Mouse (Mus musculus) forebrain, postnatal 0 days (tissue): ENCODE data around the gene Slc17a5. TPM values are rescaled to one million over a fixed set of nuclear protein-coding genes. Genes with fewer than 3 reads are reported as not detected.
A peak's percentile ranks its signal among the peaks of the same experiment; 100 is the strongest.

Source experiments
- ATAC-seq: fragments of 200-750 bp; cut with Nextera tagmentation; 2 replicates; pipeline ENCODE4 v1.8.0; 2017; ENCODE audit warnings: mild to moderate bottlenecking, moderate library complexity
- DNase-seq: peaks from one replicate; pipeline ENCODE4 v3.0.0-alpha.2; 2015
- H3K27ac ChIP-seq: fragments of 300-500 bp; sonication (generic); 2 replicates; pipeline ENCODE4 v1.5.1; 2014; ENCODE audit warnings: low read depth, mild to moderate bottlenecking, antibody characterized with exemption, low read length, moderate library complexity, mixed read lengths
- H3K27me3 ChIP-seq: fragments of 300-500 bp; sonication (generic); 2 replicates; pipeline ENCODE4 v1.6.1; 2014; ENCODE audit warnings: mild to moderate bottlenecking, low read length, mixed read lengths; ENCODE audit not compliant: insufficient read depth
- H3K36me3 ChIP-seq: fragments of 300-500 bp; sonication (generic); 2 replicates; pipeline ENCODE4 v1.6.1; 2014; ENCODE audit warnings: mild to moderate bottlenecking, moderate library complexity; ENCODE audit not compliant: insufficient read depth
- H3K4me1 ChIP-seq: fragments of 300-500 bp; sonication (generic); 2 replicates; pipeline ENCODE4 v1.6.1; 2014; ENCODE audit warnings: antibody characterized with exemption; ENCODE audit not compliant: insufficient read depth
- H3K4me2 ChIP-seq: fragments of 300-500 bp; sonication (generic); 2 replicates; pipeline ENCODE4 v1.6.1; 2014; ENCODE audit warnings: low read depth, mild to moderate bottlenecking, moderate library complexity
- H3K4me3 ChIP-seq: fragments of 300-500 bp; sonication (generic); 2 replicates; pipeline ENCODE4 v1.5.1; 2014; ENCODE audit warnings: low read depth, low read length, mixed read lengths
- H3K9ac ChIP-seq: fragments of 300-500 bp; sonication (generic); 2 replicates; pipeline ENCODE4 v1.6.1; 2014; ENCODE audit warnings: mild to moderate bottlenecking
- H3K9me3 ChIP-seq: fragments of 300-500 bp; sonication (generic); 2 replicates; pipeline ENCODE4 v1.6.1; 2016; ENCODE audit warnings: low read length
- CTCF ChIP-seq: sonication (generic); IDR thresholded peaks from 2 replicates; pipeline ENCODE4 v1.5.1; 2016; ENCODE audit warnings: antibody characterized with exemption, control low read depth, low read depth
- WGBS: fragments of 180-500 bp; shearing (Covaris S2); extraction: QIAGEN DNeasy Blood & Tissue Kit; methylation state at CpG from one replicate; pipeline ENCODE4 v1.1.7; 2014; 5-methylcytosine and 5-hydroxymethylcytosine counted together
- polyA plus RNA-seq: library from polyadenylated mRNA; unstranded; fragments of >200 nt; fragmentation: Nextera tagmentation; extraction: Ambion mirVana; gene quantifications from 2 replicates; pipeline ENCODE4 v1.2.1, GENCODE M21; 2015
- total RNA-seq: library from RNA; depleted of rRNA; stranded (reverse); fragments of >200 nt; gene quantifications from 2 replicates; pipeline ENCODE4 v1.2.3, GENCODE M21; 2014

The Slc17a5 gene
- total and polyA plus RNA-seq, 2 experiments from 2014 or later, result 11.1 to 16.1 TPM

DNA sequence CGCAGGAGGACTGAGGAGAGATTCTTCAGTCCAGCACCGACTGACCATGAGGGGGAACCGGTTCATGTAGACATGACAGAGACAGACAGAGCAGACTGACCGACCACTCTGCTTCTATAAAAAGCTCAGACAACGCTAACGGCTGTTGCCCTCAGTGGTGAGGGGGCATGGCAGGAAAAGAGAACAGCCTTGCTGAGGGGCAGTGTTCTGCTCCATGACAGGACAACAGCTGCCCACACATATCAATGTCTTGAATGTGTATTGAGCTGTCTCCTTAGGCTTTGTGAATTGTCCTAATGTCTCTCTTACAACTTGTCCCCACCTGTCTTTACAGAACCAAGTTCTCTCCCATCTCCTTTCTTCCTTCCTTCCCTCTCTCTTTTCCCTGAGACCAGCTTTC is 49.4 kb downstream of the Slc17a5 start:
- DNase-seq, result no peak
- Histone ChIP-seq H3K9me3 (no peaks in the 10 kb centered on the region), H3K4me1 (no peaks in the 10 kb centered on the region), H3K4me3 (no peak overlapping the region), H3K27me3 (no peaks in the 10 kb centered on the region), H3K27ac (no peak overlapping the region), H3K4me2 (no peak overlapping the region), H3K9ac (no peak overlapping the region), H3K36me3 (no peaks in the 10 kb centered on the region)
- no peak for ATAC-seq
- no peak for TF ChIP-seq CTCF
- WGBS, result 66% methylated on average over 6 of the region's 6 CpGs

DNA sequence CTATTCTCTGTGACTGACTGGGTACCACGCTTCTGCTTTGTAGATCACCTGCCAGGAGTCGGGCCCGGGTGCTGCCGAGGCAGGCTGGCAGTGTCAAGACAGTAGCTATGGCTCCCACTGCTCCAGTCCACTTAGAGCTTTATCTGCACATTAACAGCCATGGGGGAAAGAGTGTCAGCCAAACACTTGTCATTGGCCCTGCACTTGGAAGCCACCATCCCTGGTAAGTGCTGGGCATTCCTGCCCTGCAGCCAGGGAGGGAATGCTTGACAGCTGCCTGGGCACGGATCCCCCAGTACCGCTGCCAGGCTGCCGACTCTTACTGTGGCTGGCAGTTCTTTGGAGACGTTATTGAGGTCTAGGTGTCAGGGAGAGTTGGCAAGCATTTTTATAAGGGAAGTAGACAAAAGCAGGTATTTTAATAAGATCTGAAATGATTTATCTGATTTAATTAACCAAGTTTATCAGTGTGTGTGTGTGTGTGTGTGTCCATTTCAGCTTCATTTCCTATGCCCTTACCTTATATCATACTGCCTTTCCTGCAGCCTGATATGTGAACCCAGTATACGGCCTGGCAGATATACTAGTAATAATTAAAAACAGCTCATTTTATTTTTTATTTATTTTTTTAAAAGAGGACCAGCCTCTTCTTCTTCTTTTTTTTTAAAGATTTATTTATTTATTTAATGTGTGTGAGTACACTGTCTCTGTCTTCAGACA is 50.5 kb downstream of the Slc17a5 start:
- TF ChIP-seq CTCF, result no peak
- peak; percentile 54 for DNase-seq
- H3K9ac ChIP-seq, result no peak overlapping the region
- no peaks in the 10 kb centered on the region for H3K36me3 ChIP-seq
- no peaks in the 10 kb centered on the region for H3K27me3 ChIP-seq
- no peak overlapping the region for H3K4me2 ChIP-seq
- ATAC-seq, result peak; percentile 81
- H3K9me3 ChIP-seq, result no peaks in the 10 kb centered on the region
- H3K4me3 ChIP-seq, result no peak overlapping the region
- H3K27ac ChIP-seq, result no peak overlapping the region
- no peaks in the 10 kb centered on the region for H3K4me1 ChIP-seq
- WGBS, result 51% methylated on average over 9 of the region's 9 CpGs

DNA sequence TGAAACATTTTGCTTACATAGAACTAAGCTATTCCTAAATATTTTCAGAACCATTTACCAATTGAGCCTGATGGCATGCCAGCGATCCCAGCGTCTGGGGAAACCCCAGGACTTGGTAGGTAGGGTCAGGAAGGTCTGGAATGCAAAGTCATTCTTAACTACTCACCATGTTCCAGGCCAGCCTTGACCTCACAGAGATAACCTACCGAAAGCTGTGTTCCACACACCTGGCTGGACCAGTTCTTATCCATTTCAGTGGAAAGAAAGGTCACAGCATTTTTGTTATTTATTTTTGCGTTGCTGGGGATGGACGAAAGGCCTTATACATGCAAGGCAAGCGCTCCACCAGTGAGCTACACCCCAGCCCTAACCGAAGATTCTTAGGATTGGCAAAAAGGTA is 53.2 kb downstream of the Slc17a5 start:
- H3K4me1 ChIP-seq, result no peaks in the 10 kb centered on the region
- no peak overlapping the region for H3K4me3 ChIP-seq
- H3K9ac ChIP-seq, result no peak overlapping the region
- TF ChIP-seq CTCF, result no peak
- H3K4me2 ChIP-seq, result no peak overlapping the region
- DNase-seq, result no peak
- 95% methylated on average over 7 of the region's 7 CpGs for WGBS
- H3K9me3 ChIP-seq, result no peaks in the 10 kb centered on the region
- H3K27me3 ChIP-seq, result no peaks in the 10 kb centered on the region
- no peaks in the 10 kb centered on the region for H3K36me3 ChIP-seq
- no peak overlapping the region for H3K27ac ChIP-seq
- no peak for ATAC-seq

DNA sequence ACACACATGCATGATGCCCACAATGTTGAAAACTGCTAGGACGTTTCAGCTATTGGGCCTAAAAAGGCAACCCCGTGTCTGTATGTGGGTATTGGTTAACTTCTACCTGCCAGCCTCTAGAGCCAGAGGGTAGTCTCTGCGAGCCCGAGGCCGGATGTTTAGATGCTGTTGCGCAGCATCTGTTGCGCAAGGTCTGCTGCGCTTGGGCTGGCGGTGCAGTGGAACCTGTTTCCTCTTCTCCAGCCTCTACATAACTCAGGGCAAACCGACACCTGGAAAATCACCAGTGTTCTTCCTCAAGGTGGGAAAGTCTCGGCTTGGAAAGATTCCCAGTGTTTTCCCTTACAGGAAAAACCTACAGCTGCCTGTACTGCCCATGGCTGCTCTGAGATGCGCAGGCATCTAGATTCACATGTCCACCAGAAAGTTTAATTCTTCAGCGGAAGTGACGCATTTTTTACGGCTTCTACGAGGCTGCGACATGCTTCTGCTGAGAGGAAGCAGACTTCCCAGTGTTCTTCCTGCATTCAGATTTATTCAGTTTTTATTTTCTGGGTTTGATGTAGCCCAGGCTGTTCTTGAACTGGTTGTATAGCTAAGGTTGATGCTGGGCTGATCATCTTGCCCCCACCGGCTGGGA is 54.4 kb downstream of the Slc17a5 start:
- no peaks in the 10 kb centered on the region for H3K27me3 ChIP-seq
- no peaks in the 10 kb centered on the region for H3K4me1 ChIP-seq
- no peak overlapping the region for H3K9ac ChIP-seq
- H3K36me3 ChIP-seq, result no peaks in the 10 kb centered on the region
- WGBS, result 88% methylated on average over 18 of the region's 18 CpGs
- H3K27ac ChIP-seq, result no peak overlapping the region
- ATAC-seq (no peak), DNase-seq (no peak)
- no peak overlapping the region for H3K4me2 ChIP-seq
- TF ChIP-seq CTCF, result no peak
- H3K4me3 ChIP-seq, result no peak overlapping the region
- H3K9me3 ChIP-seq, result no peaks in the 10 kb centered on the region

DNA sequence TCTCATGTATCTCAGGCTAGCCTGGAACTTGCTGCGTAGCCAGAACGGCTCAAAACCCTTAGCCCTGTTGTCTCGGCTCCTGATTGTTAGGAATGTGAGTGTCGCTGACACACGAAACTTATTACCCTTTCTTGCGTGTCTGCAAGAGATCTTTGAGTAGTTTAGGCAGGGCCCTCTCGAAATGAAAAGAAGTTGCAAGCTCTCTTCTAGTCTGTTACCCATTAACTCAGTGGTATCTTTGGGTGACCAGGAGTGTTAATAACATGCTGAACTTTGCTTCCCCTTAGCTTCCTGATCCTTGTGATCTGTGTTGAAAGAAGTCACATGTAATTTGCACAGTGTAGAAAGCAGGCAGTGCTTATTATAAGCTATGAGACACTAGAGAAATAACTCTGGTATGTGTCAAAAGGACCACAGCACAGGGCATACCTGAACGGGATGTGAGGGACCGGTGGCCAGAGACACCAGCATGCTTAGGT is 55.5 kb downstream of the Slc17a5 start:
- 77% methylated on average over 9 of the region's 9 CpGs for WGBS
- H3K9me3 ChIP-seq, result no peaks in the 10 kb centered on the region
- no peak for TF ChIP-seq CTCF
- no peaks in the 10 kb centered on the region for H3K27me3 ChIP-seq
- no peak for ATAC-seq
- H3K9ac ChIP-seq, result no peak overlapping the region
- H3K4me2 ChIP-seq, result no peak overlapping the region
- no peak overlapping the region for H3K4me3 ChIP-seq
- H3K27ac ChIP-seq, result no peak overlapping the region
- no peaks in the 10 kb centered on the region for H3K4me1 ChIP-seq
- H3K36me3 ChIP-seq, result no peaks in the 10 kb centered on the region
- DNase-seq, result no peak

DNA sequence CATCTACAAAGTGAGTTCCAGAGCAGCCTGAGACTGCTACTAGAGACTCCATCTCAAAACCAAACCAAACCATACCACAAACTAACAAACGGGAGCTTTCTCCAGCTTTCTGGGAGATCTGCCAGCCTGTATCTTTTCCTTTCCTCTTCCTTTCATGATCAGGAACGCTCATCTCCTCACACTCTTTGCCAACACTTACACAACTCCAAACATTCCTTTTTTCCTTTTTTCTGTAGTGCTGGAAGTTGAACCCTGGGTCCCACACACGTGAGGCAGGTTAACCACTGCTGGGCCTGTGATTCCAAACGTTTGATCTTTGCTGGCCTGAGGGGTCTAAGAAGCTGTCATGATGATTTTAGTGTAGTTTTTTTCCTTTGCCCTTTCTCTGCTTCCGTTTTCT is 56.0 kb downstream of the Slc17a5 start:
- no peak overlapping the region for H3K9ac ChIP-seq
- H3K4me1 ChIP-seq, result no peaks in the 10 kb centered on the region
- TF ChIP-seq CTCF, result no peak
- H3K36me3 ChIP-seq, result no peaks in the 10 kb centered on the region
- DNase-seq (no peak), ATAC-seq (no peak)
- H3K4me3 ChIP-seq, result no peak overlapping the region
- H3K27ac ChIP-seq, result no peak overlapping the region
- no peaks in the 10 kb centered on the region for H3K27me3 ChIP-seq
- no peak overlapping the region for H3K4me2 ChIP-seq
- H3K9me3 ChIP-seq, result no peaks in the 10 kb centered on the region
- 37% methylated on average over 5 of the region's 5 CpGs for WGBS

DNA sequence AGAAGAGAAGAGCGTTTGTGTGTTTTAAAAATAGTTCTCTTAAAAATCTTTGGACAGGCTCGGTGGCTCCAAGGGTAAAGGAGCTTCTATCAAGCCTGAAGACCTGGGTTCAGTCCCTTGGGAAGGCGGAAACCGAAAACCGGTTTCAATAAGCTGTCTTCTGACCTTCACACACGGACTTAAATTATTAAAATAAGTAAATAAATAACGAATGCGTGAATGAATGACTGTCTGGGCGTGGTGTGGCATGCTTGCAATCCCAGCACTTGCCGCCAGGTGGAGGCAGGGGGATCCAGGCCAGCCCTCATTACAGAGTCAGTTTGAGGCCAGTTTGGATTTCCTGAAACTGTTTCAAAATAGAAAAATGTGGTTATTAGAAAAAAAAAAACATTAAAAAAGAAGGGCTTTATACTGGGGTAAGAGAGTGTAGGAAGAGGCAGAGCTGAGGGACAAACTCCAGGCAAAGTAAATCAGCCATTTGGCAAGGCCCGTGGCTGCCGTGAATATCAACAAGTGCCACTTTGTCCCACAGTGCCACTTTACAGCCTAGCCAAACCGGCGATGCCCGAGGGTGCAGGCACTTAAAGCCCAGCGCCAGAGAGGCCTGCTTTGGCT is 60.0 kb downstream of the Slc17a5 start:
- TF ChIP-seq CTCF, result peak; percentile 93
- peak overlapping the region; percentile 94 for H3K27ac ChIP-seq
- no peaks in the 10 kb centered on the region for H3K9me3 ChIP-seq
- peak overlapping the region; percentile 50 for H3K4me3 ChIP-seq
- peak overlapping the region; percentile 83 for H3K4me2 ChIP-seq
- H3K27me3 ChIP-seq, result no peaks in the 10 kb centered on the region
- no peaks in the 10 kb centered on the region for H3K36me3 ChIP-seq
- 2% methylated on average over 16 of the region's 16 CpGs for WGBS
- DNase-seq (peak; percentile 89), ATAC-seq (peak; percentile 81)
- no peaks in the 10 kb centered on the region for H3K4me1 ChIP-seq
- H3K9ac ChIP-seq, result peak overlapping the region; percentile 75
